Mouse (Mus musculus) E14TG2a.4 (cell line): ENCODE data around the gene Nceh1.

Experiments used
- H3K27me3 ChIP-seq: 2 replicates; pipeline ENCODE4 v1.6.1; 2014; ENCODE audit warnings: low read length, control low read depth; ENCODE audit not compliant: insufficient read depth
- H3K36me3 ChIP-seq: 2 replicates; pipeline ENCODE4 v1.6.1; 2014; ENCODE audit warnings: low read length, control low read depth; ENCODE audit not compliant: insufficient read depth
- H3K4me1 ChIP-seq: replicated peaks from 2 replicates; pipeline ENCODE4 v1.6.1; 2014; ENCODE audit warnings: low read depth, low read length, control low read depth
- H3K4me3 ChIP-seq: replicated peaks from 2 replicates; pipeline ENCODE4 v1.5.1; 2014; ENCODE audit warnings: mild to moderate bottlenecking, low read length
- H3K9me3 ChIP-seq: 2 replicates; pipeline ENCODE4 v1.6.1; 2014; ENCODE audit warnings: low read length, control low read depth
- CTCF ChIP-seq: conservative IDR thresholded peaks from 2 replicates; pipeline ENCODE4 v1.5.1; 2014; ENCODE audit warnings: low read length
- NANOG ChIP-seq: IDR thresholded peaks from 2 replicates; pipeline ENCODE4 v1.6.1; 2014; ENCODE audit warnings: borderline replicate concordance, low read length, mixed read lengths
- POU5F1 ChIP-seq: IDR thresholded peaks from 2 replicates; pipeline ENCODE4 v1.6.1; 2014; ENCODE audit warnings: low read length, borderline replicate concordance

Nceh1 gene

GRCm38 (mm10) chr3:27310973-27311372, 128.2 kb downstream of the Nceh1 start:
- H3K27me3 ChIP-seq: no peaks in the 10 kb centered on the region
- no peaks in the 10 kb centered on the region for H3K9me3 ChIP-seq
- no peak for TF ChIP-seq NANOG
- TF ChIP-seq CTCF: no peak
- no peak for TF ChIP-seq POU5F1
- H3K36me3 ChIP-seq: no peaks in the 10 kb centered on the region
- no peak overlapping the region for H3K4me3 ChIP-seq
- no peaks in the 10 kb centered on the region for H3K4me1 ChIP-seq

- Histone ChIP-seq H3K9me3 (no peaks in the 10 kb centered on the region), H3K4me3 (no peak overlapping the region), H3K27me3 (no peaks in the 10 kb centered on the region), H3K36me3 (no peaks in the 10 kb centered on the region), H3K4me1 (no peaks in the 10 kb centered on the region)
- TF ChIP-seq POU5F1 (no peak), CTCF (no peak), NANOG (no peak)
Observed at GRCm38 (mm10) chr3:27311475-27311874, 128.7 kb downstream of the Nceh1 start.

GRCm38 (mm10) chr3:27314506-27315164, 131.9 kb downstream of the Nceh1 start:
- Histone ChIP-seq H3K4me1 (peaks cover 2% of the 10 kb centered on the region; the same call in 1 of the 2 replicates), H3K4me3 (no peak overlapping the region), H3K9me3 (no peaks in the 10 kb centered on the region), H3K27me3 (0 out of 2 replicates have a peak, but pooled peaks cover 3% of the 10 kb centered on the region), H3K36me3 (no peaks in the 10 kb centered on the region)
- 0 out of 2 replicates have a peak, but pooled peaks have one; percentile 5 for TF ChIP-seq CTCF
- no peak for TF ChIP-seq POU5F1

DNA sequence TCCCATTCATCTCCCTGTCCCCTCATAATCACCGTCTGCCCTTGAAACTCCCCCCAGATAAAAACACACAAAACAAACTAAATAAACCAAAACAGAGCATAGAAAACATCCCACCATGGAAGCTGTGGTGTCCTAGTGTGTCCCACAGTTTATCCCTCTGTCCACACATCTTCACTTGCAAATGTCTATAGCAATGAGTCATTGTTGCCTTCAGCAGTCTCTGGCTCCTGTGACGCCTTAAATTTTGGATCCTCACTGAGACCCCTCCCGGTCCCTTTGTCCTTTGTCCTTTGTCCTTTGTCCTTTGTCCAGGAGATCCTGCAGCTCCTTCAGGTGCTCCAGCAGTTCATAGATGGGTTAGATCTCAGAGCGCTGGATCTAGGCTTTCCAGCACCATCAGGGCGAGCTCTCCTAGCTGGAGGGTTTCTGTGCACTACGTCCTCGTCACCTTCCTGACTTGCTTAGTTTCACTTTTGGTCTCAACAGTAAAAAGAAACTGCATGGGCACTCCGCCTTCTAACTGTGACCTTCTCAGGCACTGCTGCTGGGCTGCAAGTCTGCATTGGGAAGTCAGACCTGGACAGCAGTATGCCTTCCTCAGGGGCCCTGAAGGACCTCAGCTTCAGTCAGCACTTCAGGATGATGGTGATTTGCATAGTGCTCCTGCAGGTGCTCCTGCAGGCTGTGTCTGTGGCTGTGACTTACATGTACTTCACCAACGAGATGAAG, 134.0 kb downstream of the Nceh1 start, which contains the start of gene Tnfsf10:
Gene Tnfsf10, plus strand, starts transcription at position 470 of the 729 bp plus-strand sequence.
- 0 out of 2 replicates have a peak, but pooled peaks cover 3% of the 10 kb centered on the region for H3K27me3 ChIP-seq

DNA sequence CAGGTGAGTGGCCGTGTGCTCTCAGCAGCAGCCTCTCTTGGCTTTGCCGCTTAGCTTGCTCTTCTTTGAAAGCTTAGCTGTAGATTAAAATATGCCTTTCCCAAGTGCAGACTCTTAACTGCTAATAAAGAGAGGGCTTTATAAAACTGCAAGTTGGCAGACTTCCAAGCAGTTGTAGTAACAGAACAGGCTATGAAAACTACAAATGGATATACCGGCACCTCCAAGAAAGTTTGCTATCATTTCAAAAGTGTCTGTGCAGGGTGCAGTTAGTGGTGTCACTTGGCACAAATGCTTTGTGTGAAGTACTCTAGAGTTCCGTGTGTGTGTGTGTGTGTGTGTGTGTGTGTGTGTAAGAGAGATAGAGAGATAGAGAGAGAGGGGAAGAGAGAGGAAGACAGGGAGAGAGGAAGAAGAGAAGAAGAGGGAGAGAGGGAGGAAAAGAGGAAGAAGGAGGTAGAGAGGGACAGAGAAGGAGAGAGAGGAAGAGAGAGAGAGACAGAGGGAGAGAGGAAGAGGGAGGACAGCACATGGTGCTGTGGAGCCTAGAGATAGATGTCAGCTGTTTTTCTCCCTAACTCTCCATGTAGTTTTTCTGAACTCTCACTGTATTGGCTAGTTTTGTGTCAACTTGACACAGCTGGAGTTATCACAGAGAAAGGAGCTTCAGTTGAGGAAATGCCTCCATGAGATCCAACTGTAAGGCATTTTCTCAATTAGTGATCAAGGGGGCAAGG, 134.7 kb downstream of the Nceh1 start:
- H3K27me3 ChIP-seq: 0 out of 2 replicates have a peak, but pooled peaks cover 3% of the 10 kb centered on the region
- no peaks in the 10 kb centered on the region for H3K36me3 ChIP-seq
- H3K4me1 ChIP-seq: peaks cover 2% of the 10 kb centered on the region; the same call in 1 of the 2 replicates
- H3K4me3 ChIP-seq: no peak overlapping the region
- TF ChIP-seq POU5F1 (no peak), CTCF (no peak), NANOG (no peak)
- no peaks in the 10 kb centered on the region for H3K9me3 ChIP-seq

More for the DNA sequence above, 134.0 kb downstream of the Nceh1 start, which contains the start of gene Tnfsf10:
- no peak for TF ChIP-seq POU5F1
- no peak for TF ChIP-seq CTCF
- TF ChIP-seq NANOG: no peak
- H3K36me3 ChIP-seq: no peaks in the 10 kb centered on the region
- H3K4me1 ChIP-seq: peaks cover 2% of the 10 kb centered on the region; the same call in 1 of the 2 replicates
- H3K4me3 ChIP-seq: no peak within 1 kb of the TSS
- H3K9me3 ChIP-seq: no peaks in the 10 kb centered on the region

DNA sequence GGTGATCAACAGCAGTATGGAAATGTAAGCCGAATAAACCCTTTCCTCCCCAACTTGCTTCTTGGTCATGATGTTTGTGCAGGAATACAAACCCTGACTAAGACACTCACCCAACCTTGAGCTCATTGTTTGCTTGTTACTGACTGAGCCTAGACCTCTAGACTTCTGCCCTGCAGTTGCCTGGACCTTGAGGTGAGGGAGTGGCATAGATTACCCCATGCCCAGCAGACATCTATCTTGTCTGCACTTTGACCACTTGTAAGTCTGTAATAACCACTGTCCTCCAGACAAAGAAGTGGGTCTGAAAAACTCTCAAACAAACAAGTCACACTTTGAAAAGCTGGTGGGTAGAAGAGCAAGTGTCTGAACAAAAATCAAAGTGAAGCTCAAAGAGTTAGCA, 136.9 kb downstream of the Nceh1 start:
- TF ChIP-seq NANOG (no peak), CTCF (no peak), POU5F1 (no peak)
- Histone ChIP-seq H3K36me3 (no peaks in the 10 kb centered on the region), H3K9me3 (no peaks in the 10 kb centered on the region), H3K4me3 (no peak overlapping the region), H3K4me1 (peaks cover 2% of the 10 kb centered on the region; the same call in 1 of the 2 replicates), H3K27me3 (0 out of 2 replicates have a peak, but pooled peaks cover 3% of the 10 kb centered on the region)

GRCm38 (mm10) chr3:27320613-27321495, 138.1 kb downstream of the Nceh1 start:
- Histone ChIP-seq H3K9me3 (no peaks in the 10 kb centered on the region), H3K4me1 (peaks cover 2% of the 10 kb centered on the region; the same call in 1 of the 2 replicates), H3K4me3 (no peak overlapping the region), H3K27me3 (0 out of 2 replicates have a peak, but pooled peaks cover 3% of the 10 kb centered on the region), H3K36me3 (no peaks in the 10 kb centered on the region)
- TF ChIP-seq POU5F1: no peak
- no peak for TF ChIP-seq NANOG
- no peak for TF ChIP-seq CTCF
